ENCODE assay signal across 8 mouse cellular contexts in the genomic region with DNA sequence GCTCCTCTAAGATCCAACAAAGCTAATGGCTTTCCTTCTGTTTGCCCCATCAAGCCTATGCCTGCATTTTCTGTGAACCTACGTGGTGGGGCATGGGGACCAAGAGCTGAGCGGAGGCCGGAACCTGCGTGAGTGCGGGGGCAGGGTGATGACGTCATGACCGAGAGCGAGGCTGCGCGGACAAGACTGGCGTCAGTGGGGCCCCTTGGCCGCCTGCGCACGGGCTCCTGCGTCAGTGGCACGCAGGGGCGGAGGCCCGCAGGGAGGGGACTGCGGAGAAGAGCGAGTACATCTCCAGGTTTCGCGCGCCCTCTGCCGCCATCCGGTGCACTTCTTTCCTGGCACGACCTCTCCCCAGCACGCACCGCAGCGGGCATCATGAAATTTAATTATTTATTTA. TPM values are rescaled to one million over a fixed set of nuclear protein-coding genes. Genes with fewer than 3 reads are reported as not detected.
DNase-seq lines count a peak whose midpoint lies in the region; ATAC-seq and TF ChIP-seq lines count a peak whose summit lies in the region.

No protein-coding gene starts in this region.

- peak overlapping the region; percentile 56 for H3K9ac ChIP-seq in hindbrain, embryonic 16.5 days (ENCODE audit: low read depth, low read length)

- H3K79me2 ChIP-seq in macrophage (ENCODE audit: inconsistent target), result peaks cover 39% of the 10 kb centered on the region

- no peaks in the 10 kb centered on the region for H3K9me3 ChIP-seq in hindbrain, embryonic 16.5 days (ENCODE audit: control insufficient read depth, low read length)

- WGBS in hindbrain, embryonic 16.5 days, result under 1% methylated on average over 29 of the region's 29 CpGs
- WGBS in macrophage (ENCODE audit: missing documents), result under 1% methylated on average over 29 of the region's 29 CpGs

- H3K4me2 ChIP-seq in hindbrain, embryonic 16.5 days (ENCODE audit: low read length), result peak overlapping the region; percentile 61

- ATAC-seq in hindbrain, embryonic 16.5 days, result peak; percentile 68

- peaks cover 41% of the 10 kb centered on the region for H3K4me1 ChIP-seq in hindbrain, embryonic 16.5 days (ENCODE audit: control insufficient read depth, insufficient read depth, low read depth, low read length)

- peak; percentile 96 for DNase-seq in ZHBTc4 (ENCODE audit: low read depth, low spot score)
- peak; percentile 84 to 92 for DNase-seq in cerebellum, postnatal 4 days (ENCODE audit: low spot score in 2 of 2)
- DNase-seq in gastrocnemius, adult 18-20 months (ENCODE audit: low spot score), result peak; percentile 96
- peak; percentile 98 to 99 for DNase-seq in left cerebral cortex, adult 2 months (ENCODE audit: extremely low spot score in 1 of 2, low spot score in 2 of 2)
- peak; percentile 85 for DNase-seq in retina, postnatal 7 days (ENCODE audit: low read depth, low spot score)
- peak; percentile 89 to 95 for DNase-seq in urinary bladder, adult 18-20 months (ENCODE audit: low spot score in 2 of 2)

- peak overlapping the region; percentile 85 for H3K27ac ChIP-seq in hindbrain, embryonic 16.5 days (ENCODE audit: low read depth, low read length)
- peak overlapping the region; percentile 96 for H3K27ac ChIP-seq in left cerebral cortex, adult 2 months
- H3K27ac ChIP-seq in macrophage, result peak overlapping the region; percentile 35

- peaks cover 15% of the 10 kb centered on the region; the same call in 1 of the 2 replicates for H3K36me3 ChIP-seq in hindbrain, embryonic 16.5 days (ENCODE audit: control insufficient read depth, insufficient read depth, low read length)
- peaks cover 12% of the 10 kb centered on the region for H3K36me3 ChIP-seq in macrophage (ENCODE audit: inconsistent target)

- intact Hi-C loops in left cerebral cortex, adult 2 months (cut with DNase I), result no loop called here

- H3K27me3 ChIP-seq in hindbrain, embryonic 16.5 days (replicated peaks; ENCODE audit: control insufficient read depth, insufficient read depth, low read length), result no peaks in the 10 kb centered on the region

- peak; percentile 62 for TF ChIP-seq CTCF in left cerebral cortex, adult 2 months (IDR thresholded peaks at IDR 0.05)

- H3K4me3 ChIP-seq in hindbrain, embryonic 16.5 days (ENCODE audit: low read length), result peak overlapping the region; percentile 32
- H3K4me3 ChIP-seq in left cerebral cortex, adult 2 months, result peak overlapping the region; percentile 68
- H3K4me3 ChIP-seq in macrophage (ENCODE audit: inconsistent target), result peak overlapping the region; percentile 73; the same call in 1 of the 2 replicates

RNA-seq across cellular contexts. Expression of a gene that starts 0.6 kb away (rescaled TPM):
- 1 to 10 TPM; 1.6 to 1.9 TPM for total RNA-seq in gastrocnemius, adult 18-20 months (2021)
- polyA plus RNA-seq in hindbrain, embryonic 16.5 days (2015; fragmentation: Nextera tagmentation; extraction: Ambion mirVana), result 98.8 and 130 TPM in 2 replicates
- 100 to 1,000 TPM; 431 to 456 TPM for total RNA-seq in left cerebral cortex, adult 2 months (2021)
- total RNA-seq in macrophage (2018; cell fraction: chromatin; rRNA removed), result 10 to 100 TPM in 3 of 26 experiments, 1 to 10 TPM in 22, under 1 TPM in 1; 0.58 to 13.3 (median 5.5) TPM
- 1 to 10 TPM in 22 of 26 experiments, under 1 TPM in 4; 0.79 to 3.8 (median 1.7) TPM for total RNA-seq in macrophage (2018; cell fraction: cytosol; rRNA removed)
- total RNA-seq in macrophage (2018; cell fraction: nucleus; rRNA removed), result 10 to 100 TPM in 3 of 26 experiments, 1 to 10 TPM in 23; 2.2 to 12.1 (median 4.5) TPM
- 1.9 to 3.0 TPM (median 2.4 TPM) in 3 replicates for polyA plus RNA-seq in macrophage (2018)

RNA-seq across cellular contexts. Expression of a gene that starts 2.8 kb away (rescaled TPM):
- total RNA-seq in gastrocnemius, adult 18-20 months (2021), result 100 to 1,000 TPM; 573 to 611 TPM
- polyA plus RNA-seq in hindbrain, embryonic 16.5 days (2015; fragmentation: Nextera tagmentation; extraction: Ambion mirVana), result 554 and 581 TPM in 2 replicates
- total RNA-seq in left cerebral cortex, adult 2 months (2021), result 100 to 1,000 TPM; 356 to 366 TPM
- 10 to 100 TPM in 16 of 26 experiments, 1 to 10 TPM in 10; 3.8 to 43.6 (median 11.7) TPM for total RNA-seq in macrophage (2018; cell fraction: chromatin; rRNA removed)
- total RNA-seq in macrophage (2018; cell fraction: cytosol; rRNA removed), result 100 to 1,000 TPM; 148 to 224 (median 185) TPM
- 10 to 100 TPM; 18.0 to 57.5 (median 33.5) TPM for total RNA-seq in macrophage (2018; cell fraction: nucleus; rRNA removed)
- 68.4 to 213 TPM (median 169 TPM) in 3 replicates for polyA plus RNA-seq in macrophage (2018)

RNA-seq across cellular contexts. Expression of a gene that starts 6.8 kb away (rescaled TPM):
- 10 to 100 TPM; 40.6 to 47.9 TPM for total RNA-seq in gastrocnemius, adult 18-20 months (2021)
- 16.0 and 16.1 TPM in 2 replicates for polyA plus RNA-seq in hindbrain, embryonic 16.5 days (2015; fragmentation: Nextera tagmentation; extraction: Ambion mirVana)
- total RNA-seq in left cerebral cortex, adult 2 months (2021), result 100 to 1,000 TPM in 1 of 2 experiments, 10 to 100 TPM in 1; 80.7 to 127 TPM
- 100 to 1,000 TPM in 2 of 26 experiments, 10 to 100 TPM in 24; 13.9 to 126 (median 56.5) TPM for total RNA-seq in macrophage (2018; cell fraction: chromatin; rRNA removed)
- 10 to 100 TPM; 20.5 to 44.1 (median 32.8) TPM for total RNA-seq in macrophage (2018; cell fraction: cytosol; rRNA removed)
- 100 to 1,000 TPM in 2 of 26 experiments, 10 to 100 TPM in 24; 20.4 to 111 (median 44.0) TPM for total RNA-seq in macrophage (2018; cell fraction: nucleus; rRNA removed)
- polyA plus RNA-seq in macrophage (2018), result 16.3 to 36.3 TPM (median 20.3 TPM) in 3 replicates

RNA-seq across cellular contexts. Expression of a gene that starts 24.5 kb away (rescaled TPM):
- total RNA-seq in gastrocnemius, adult 18-20 months (2021), result 10 to 100 TPM; 28.9 to 37.5 TPM
- polyA plus RNA-seq in hindbrain, embryonic 16.5 days (2015; fragmentation: Nextera tagmentation; extraction: Ambion mirVana), result 288 and 311 TPM in 2 replicates
- 10 to 100 TPM; 75.8 to 93.0 TPM for total RNA-seq in left cerebral cortex, adult 2 months (2021)
- 100 to 1,000 TPM in 11 of 26 experiments, 10 to 100 TPM in 15; 17.6 to 198 (median 86.7) TPM for total RNA-seq in macrophage (2018; cell fraction: chromatin; rRNA removed)
- 10 to 100 TPM; 10.1 to 24.5 (median 16.7) TPM for total RNA-seq in macrophage (2018; cell fraction: cytosol; rRNA removed)
- total RNA-seq in macrophage (2018; cell fraction: nucleus; rRNA removed), result 10 to 100 TPM; 11.8 to 97.1 (median 35.2) TPM
- polyA plus RNA-seq in macrophage (2018), result 17.6 to 31.0 TPM (median 19.0 TPM) in 3 replicates

RNA-seq across cellular contexts. Expression of a gene that starts 25.6 kb away (rescaled TPM):
- 100 to 1,000 TPM; 145 to 148 TPM for total RNA-seq in gastrocnemius, adult 18-20 months (2021)
- polyA plus RNA-seq in hindbrain, embryonic 16.5 days (2015; fragmentation: Nextera tagmentation; extraction: Ambion mirVana), result 17.7 and 18.3 TPM in 2 replicates
- total RNA-seq in left cerebral cortex, adult 2 months (2021), result 100 to 1,000 TPM; 102 to 106 TPM
- 100 to 1,000 TPM in 25 of 26 experiments, 10 to 100 TPM in 1; 82.3 to 299 (median 163) TPM for total RNA-seq in macrophage (2018; cell fraction: chromatin; rRNA removed)
- total RNA-seq in macrophage (2018; cell fraction: cytosol; rRNA removed), result 100 to 1,000 TPM in 3 of 26 experiments, 10 to 100 TPM in 23; 66.1 to 109 (median 92.3) TPM
- 100 to 1,000 TPM in 19 of 26 experiments, 10 to 100 TPM in 7; 75.4 to 159 (median 118) TPM for total RNA-seq in macrophage (2018; cell fraction: nucleus; rRNA removed)
- 72.6 to 106 TPM (median 79.6 TPM) in 3 replicates for polyA plus RNA-seq in macrophage (2018)

Comparison
In these comparisons a context has a peak if more than half of its experiments do, and no peak if none do; other contexts are left out.
1. Peak in every context shown above with its lines: DNase-seq, ATAC-seq, H3K4me3 ChIP-seq and H3K27ac ChIP-seq.
2. H3K27ac ChIP-seq: peak in every context shown above with its lines; median percentile 96 in left cerebral cortex, adult 2 months; 85 in hindbrain, embryonic 16.5 days; 35 in macrophage.
3. RNA of a gene that starts 0.6 kb away (total RNA-seq): 431 to 456 TPM in left cerebral cortex, adult 2 months; 1.6 to 1.9 TPM in gastrocnemius, adult 18-20 months; every median in the first group is over 100 times any median in the second.